13 mouse cellular contexts compared by ENCODE assay signal in genomic region chr8:119158628-119159027, GRCm38 (mm10).
A peak's percentile ranks its signal among the peaks of the same experiment; 100 is the strongest.
DNase-seq lines count a peak whose midpoint lies in the region; ATAC-seq lines count a peak whose summit lies in the region.
"Had no signal": no experiment of that assay in that cellular context is flagged by ENCODE, and none has a peak within 500 bp of the region (broad histone marks: within the 10 kb centered on the region; RNA-seq: fewer than 3 reads in every experiment).

No protein-coding gene starts in this region.

- no peak overlapping the region for H3K4me3 ChIP-seq in forebrain, embryonic 13.5 days
- H3K4me3 ChIP-seq in forebrain, embryonic 10.5 days: no peak overlapping the region
- H3K4me3 ChIP-seq in midbrain, embryonic 13.5 days (replicated peaks): no peak overlapping the region
- no peak overlapping the region for H3K4me3 ChIP-seq in midbrain, embryonic 15.5 days
- H3K4me3 ChIP-seq: embryonic facial prominence, embryonic 10.5 days; heart, embryonic 10.5 days; liver, embryonic 12.5 days had no signal

- no peak overlapping the region; the same call in 1 of the 2 replicates for H3K27ac ChIP-seq in forebrain, embryonic 13.5 days
- no peak overlapping the region for H3K27ac ChIP-seq in forebrain, embryonic 10.5 days
- H3K27ac ChIP-seq in midbrain, embryonic 13.5 days: peak overlapping the region; percentile 17; the same call in 1 of the 2 replicates
- H3K27ac ChIP-seq in midbrain, embryonic 15.5 days: no peak overlapping the region
- H3K27ac ChIP-seq: embryonic facial prominence, embryonic 10.5 days; heart, embryonic 10.5 days; liver, embryonic 12.5 days had no signal

- H3K27me3 ChIP-seq in forebrain, embryonic 13.5 days: no peaks in the 10 kb centered on the region
- H3K27me3 ChIP-seq in forebrain, embryonic 10.5 days (ENCODE audit: poor library complexity, severe bottlenecking): no peaks in the 10 kb centered on the region
- H3K27me3 ChIP-seq in midbrain, embryonic 13.5 days: no peaks in the 10 kb centered on the region
- H3K27me3 ChIP-seq in midbrain, embryonic 15.5 days (replicated peaks): no peaks in the 10 kb centered on the region
- H3K27me3 ChIP-seq: liver, embryonic 12.5 days had no signal

- peak; percentile 55; the same call in 1 of the 2 replicates for ATAC-seq in forebrain, embryonic 13.5 days
- no peak for ATAC-seq in midbrain, embryonic 13.5 days
- no peak for ATAC-seq in midbrain, embryonic 15.5 days (replicated peaks)
- ATAC-seq: liver, embryonic 12.5 days had no signal

- no peaks in the 10 kb centered on the region for H3K9me3 ChIP-seq in forebrain, embryonic 13.5 days (replicated peaks)
- H3K9me3 ChIP-seq in forebrain, embryonic 10.5 days: no peaks in the 10 kb centered on the region
- H3K9me3 ChIP-seq in midbrain, embryonic 13.5 days: no peaks in the 10 kb centered on the region
- H3K9me3 ChIP-seq in midbrain, embryonic 15.5 days: no peaks in the 10 kb centered on the region
- H3K9me3 ChIP-seq: embryonic facial prominence, embryonic 10.5 days; heart, embryonic 10.5 days had no signal

- H3K4me2 ChIP-seq in forebrain, embryonic 13.5 days: no peak overlapping the region
- H3K4me2 ChIP-seq in midbrain, embryonic 13.5 days (replicated peaks): no peak overlapping the region
- H3K4me2 ChIP-seq in midbrain, embryonic 15.5 days: no peak overlapping the region
- H3K4me2 ChIP-seq: liver, embryonic 12.5 days had no signal

- DNase-seq in forebrain, embryonic 10.5 days (ENCODE audit: extremely low spot score, low spot score): no peak
- DNase-seq in layer of hippocampus, adult 11-12 months (ENCODE audit: low spot score): peak; percentile 87
- peak; percentile 44 for DNase-seq in right cerebral cortex, postnatal 4 days
- DNase-seq in ovary, postnatal 14 days (ENCODE audit: low spot score): no peak
- DNase-seq in gastrocnemius, postnatal 4 days (ENCODE audit: low spot score in 2 of 2): no peak
- DNase-seq: kidney, postnatal 14 days; thymus, postnatal 4 days had no signal

- H3K9ac ChIP-seq in forebrain, embryonic 13.5 days: no peak overlapping the region
- H3K9ac ChIP-seq in midbrain, embryonic 13.5 days (replicated peaks): no peak overlapping the region
- no peak overlapping the region for H3K9ac ChIP-seq in midbrain, embryonic 15.5 days
- H3K9ac ChIP-seq: liver, embryonic 12.5 days had no signal

- WGBS in forebrain, embryonic 13.5 days: 68% methylated on average over 5 of the region's 5 CpGs
- WGBS in forebrain, embryonic 10.5 days: 94% methylated on average over 5 of the region's 5 CpGs
- 77% methylated on average over 5 of the region's 5 CpGs for WGBS in midbrain, embryonic 13.5 days
- 60% methylated on average over 5 of the region's 5 CpGs for WGBS in midbrain, embryonic 15.5 days

- peaks cover 5% of the 10 kb centered on the region; the same call in 1 of the 2 replicates for H3K4me1 ChIP-seq in forebrain, embryonic 13.5 days
- no peaks in the 10 kb centered on the region for H3K4me1 ChIP-seq in forebrain, embryonic 10.5 days
- peaks cover 24% of the 10 kb centered on the region for H3K4me1 ChIP-seq in midbrain, embryonic 13.5 days (replicated peaks)
- peaks cover 13% of the 10 kb centered on the region for H3K4me1 ChIP-seq in midbrain, embryonic 15.5 days
- H3K4me1 ChIP-seq: heart, embryonic 10.5 days; liver, embryonic 12.5 days had no signal

- no peaks in the 10 kb centered on the region for H3K36me3 ChIP-seq in forebrain, embryonic 13.5 days (ENCODE audit: poor library complexity, severe bottlenecking)
- H3K36me3 ChIP-seq in forebrain, embryonic 10.5 days (replicated peaks): no peaks in the 10 kb centered on the region
- no peaks in the 10 kb centered on the region for H3K36me3 ChIP-seq in midbrain, embryonic 13.5 days
- no peaks in the 10 kb centered on the region for H3K36me3 ChIP-seq in midbrain, embryonic 15.5 days (replicated peaks)
- H3K36me3 ChIP-seq: embryonic facial prominence, embryonic 10.5 days; heart, embryonic 10.5 days; liver, embryonic 12.5 days had no signal

Comparison
In these comparisons a context has a peak if more than half of its experiments do, and no peak if none do; other contexts are left out.
1. DNase-seq: peak in layer of hippocampus, adult 11-12 months (single experiment) and right cerebral cortex, postnatal 4 days (single experiment); none in forebrain, embryonic 10.5 days (single experiment), ovary, postnatal 14 days (single experiment) and gastrocnemius, postnatal 4 days (0 of 2).